Mouse (Mus musculus) gastrocnemius, postnatal 25 days (tissue): ENCODE measurements around the gene Apold1. TPM values are rescaled to one million over a fixed set of nuclear protein-coding genes. Genes with fewer than 3 reads are reported as not detected.

Source experiments
- DNase-seq: peaks from one replicate; pipeline ENCODE4 v3.0.0; 2022
- total RNA-seq, 2 experiments: library from RNA; stranded (reverse); gene quantifications; 1 replicate in 1 of 2; 2 replicates in 1 of 2; pipeline ENCODE4 v1.2.3; 2021

The Apold1 gene
- total RNA-seq, 2 experiments from 2014 or later: 1.4 to 1.9 TPM

GRCm38 (mm10) chr6:135026755-135027154 lies 45.2 kb downstream of the Apold1 start:
- no peak for DNase-seq

GRCm38 (mm10) chr6:135029246-135029645 lies 47.7 kb downstream of the Apold1 start:
- no peak for DNase-seq

Other genes with a start within 250 kb of the Apold1 start
- 10 to 100 TPM; 13.3 to 17.4 TPM for gene Dusp16, start 189.1 kb upstream of the Apold1 start, total RNA-seq
- 1 to 10 TPM; 7.2 to 7.6 TPM for gene Crebl2, start 151.6 kb upstream of the Apold1 start, total RNA-seq
- 1 to 10 TPM; 3.2 to 4.0 TPM for gene Gpr19, start 83.1 kb upstream of the Apold1 start, total RNA-seq
- gene Cdkn1b, start 61.3 kb upstream of the Apold1 start, total RNA-seq: 10 to 100 TPM; 33.9 to 34.0 TPM
- gene Ddx47, start 29.9 kb downstream of the Apold1 start, total RNA-seq: 10 to 100 TPM; 26.1 to 26.4 TPM
- gene Gprc5a, start 83.9 kb downstream of the Apold1 start, total RNA-seq: under 1 TPM; 0.38 to 0.75 TPM
- not detected for gene Gprc5d, start 136.6 kb downstream of the Apold1 start, total RNA-seq
- gene Fam234b, start 216.3 kb downstream of the Apold1 start, total RNA-seq: 1 to 10 TPM; 3.4 to 3.9 TPM
- 10 to 100 TPM in 1 of 2 experiments, 1 to 10 TPM in 1; 4.8 to 10.2 TPM for gene Hebp1, start 216.3 kb downstream of the Apold1 start, total RNA-seq